In the genomic region with DNA sequence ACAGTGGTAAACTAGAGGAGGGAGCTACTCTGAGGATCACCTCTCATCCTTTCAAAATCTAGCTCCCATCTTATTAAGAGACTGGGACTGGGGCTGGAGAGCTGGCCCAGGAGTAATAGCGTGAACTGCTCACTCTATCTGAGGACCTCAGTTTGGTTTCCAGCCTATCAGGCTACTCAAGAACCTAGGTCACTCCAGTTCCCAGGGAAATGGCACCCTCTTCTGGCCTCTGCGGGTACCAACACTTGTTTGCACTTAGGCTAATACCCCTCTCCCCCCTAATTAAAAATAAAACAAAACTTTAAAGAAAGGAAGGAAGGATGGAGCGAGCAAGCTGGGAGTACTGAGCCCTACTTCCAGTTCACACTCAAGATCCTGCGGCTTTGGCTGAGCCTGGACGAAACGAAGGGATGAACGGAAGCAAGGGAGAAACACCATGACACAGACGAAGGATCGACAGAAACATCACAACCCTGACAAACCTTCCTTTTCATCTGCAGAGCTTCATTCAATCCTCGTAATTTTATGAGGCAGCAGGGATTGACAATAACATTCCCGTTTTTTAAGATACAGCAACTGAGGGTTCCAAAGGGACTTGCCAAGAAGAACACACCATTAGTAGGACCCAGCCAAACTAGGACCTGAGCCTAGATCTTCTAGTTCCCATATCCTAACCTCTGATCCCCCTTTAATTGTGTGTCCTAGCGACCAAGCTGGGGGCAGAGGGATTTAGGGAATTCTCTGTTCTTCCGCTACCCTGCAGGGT, we compare ENCODE assay signal across 8 mouse cellular contexts. TPM values are rescaled to one million over a fixed set of nuclear protein-coding genes. Genes with fewer than 3 reads are reported as not detected.
DNase-seq lines count a peak whose midpoint lies in the region; ATAC-seq and TF ChIP-seq lines count a peak whose summit lies in the region.

No protein-coding gene starts in this region.

- H3K9me3 ChIP-seq in kidney, embryonic 15.5 days (replicated peaks), result no peaks in the 10 kb centered on the region
- H3K9me3 ChIP-seq in hindbrain, embryonic 14.5 days (ENCODE audit: control insufficient read depth, low read length), result no peaks in the 10 kb centered on the region
- no peaks in the 10 kb centered on the region for H3K9me3 ChIP-seq in lung, postnatal 0 days (ENCODE audit: low read length)

- no peak for DNase-seq in kidney, adult 8-10 months
- peak; percentile 47 for DNase-seq in brain, adult 2 months (ENCODE audit: low read depth, low spot score)
- no peak for DNase-seq in hindbrain, embryonic 14.5 days (ENCODE audit: low spot score)
- DNase-seq in lung, postnatal 0 days (ENCODE audit: low spot score), result peak; percentile 23
- DNase-seq in right cerebral cortex, postnatal 4 days, result no peak
- DNase-seq in adrenal gland, postnatal 36 days, result no peak
- DNase-seq in adrenal gland, postnatal 10 days, result no peak

- peak overlapping the region; percentile 71 for H3K4me2 ChIP-seq in kidney, embryonic 15.5 days
- peak overlapping the region; percentile 73 for H3K4me2 ChIP-seq in hindbrain, embryonic 14.5 days (replicated peaks)
- peak overlapping the region; percentile 83 for H3K4me2 ChIP-seq in lung, postnatal 0 days (replicated peaks; ENCODE audit: low read depth, low read length)

- peaks cover 49% of the 10 kb centered on the region for H3K4me1 ChIP-seq in kidney, embryonic 15.5 days
- peaks cover 41% of the 10 kb centered on the region for H3K4me1 ChIP-seq in hindbrain, embryonic 14.5 days (replicated peaks; ENCODE audit: control insufficient read depth, insufficient read depth, low read length)
- H3K4me1 ChIP-seq in lung, postnatal 0 days (ENCODE audit: insufficient read depth, low read depth, low read length), result peaks cover 31% of the 10 kb centered on the region; the same call in 1 of the 2 replicates

- peak; percentile 55 for TF ChIP-seq CTCF in lung, postnatal 0 days (IDR thresholded peaks at IDR 0.05)

- no peak for TF ChIP-seq EP300 in lung, postnatal 0 days (IDR thresholded peaks at IDR 0.05)

- peaks cover 53% of the 10 kb centered on the region for H3K36me3 ChIP-seq in kidney, embryonic 15.5 days
- H3K36me3 ChIP-seq in hindbrain, embryonic 14.5 days (replicated peaks; ENCODE audit: control insufficient read depth, insufficient read depth), result peaks cover 48% of the 10 kb centered on the region
- H3K36me3 ChIP-seq in lung, postnatal 0 days (ENCODE audit: insufficient read depth, low read length), result peaks cover 42% of the 10 kb centered on the region

- WGBS in kidney, embryonic 15.5 days, result 82% methylated on average over 13 of the region's 13 CpGs
- 70% methylated on average over 13 of the region's 13 CpGs for WGBS in hindbrain, embryonic 14.5 days
- 60% methylated on average over 13 of the region's 13 CpGs for WGBS in lung, postnatal 0 days

- H3K27ac ChIP-seq in kidney, embryonic 15.5 days, result no peak overlapping the region
- peak overlapping the region; percentile 60 for H3K27ac ChIP-seq in hindbrain, embryonic 14.5 days
- peak overlapping the region; percentile 57 for H3K27ac ChIP-seq in lung, postnatal 0 days (ENCODE audit: low read length)

- peak overlapping the region; percentile 79 for H3K4me3 ChIP-seq in kidney, embryonic 15.5 days (replicated peaks)
- peak overlapping the region; percentile 85 for H3K4me3 ChIP-seq in hindbrain, embryonic 14.5 days (replicated peaks; ENCODE audit: low read length)
- peak overlapping the region; percentile 59; the same call in 1 of the 2 replicates for H3K4me3 ChIP-seq in lung, postnatal 0 days (ENCODE audit: low read depth, low read length)

- 0 out of 2 replicates have a peak overlapping the region, but pooled peaks have one; percentile 84 for H3K9ac ChIP-seq in kidney, embryonic 15.5 days
- peak overlapping the region; percentile 94 for H3K9ac ChIP-seq in hindbrain, embryonic 14.5 days
- no peak overlapping the region for H3K9ac ChIP-seq in lung, postnatal 0 days (replicated peaks; ENCODE audit: low read depth)

- H3K27me3 ChIP-seq in kidney, embryonic 15.5 days, result no peaks in the 10 kb centered on the region
- no peaks in the 10 kb centered on the region for H3K27me3 ChIP-seq in hindbrain, embryonic 14.5 days (ENCODE audit: control insufficient read depth, insufficient read depth, low read length)
- no peaks in the 10 kb centered on the region for H3K27me3 ChIP-seq in lung, postnatal 0 days (replicated peaks; ENCODE audit: insufficient read depth, low read length)

- ATAC-seq in kidney, embryonic 15.5 days (replicated peaks; ENCODE audit: low FRiP score), result no peak
- ATAC-seq in hindbrain, embryonic 14.5 days (ENCODE audit: low FRiP score), result no peak
- no peak for ATAC-seq in lung, postnatal 0 days

RNA-seq across cellular contexts. Expression of gene Pprc1, which starts 8.0 kb away (rescaled TPM):
- 33.3 and 44.6 TPM in 2 replicates for polyA plus RNA-seq in kidney, embryonic 15.5 days (2015; fragmentation: Nextera tagmentation; extraction: Ambion mirVana)
- polyA plus RNA-seq in hindbrain, embryonic 14.5 days (2014; fragmentation: Nextera tagmentation; extraction: Ambion mirVana), result 19.1 and 29.6 TPM in 2 replicates
- 6.0 and 6.9 TPM in 2 replicates for polyA plus RNA-seq in lung, postnatal 0 days (2015; fragmentation: Nextera tagmentation; extraction: Ambion mirVana)
- 10 to 100 TPM; 28.6 to 49.3 TPM for total RNA-seq in adrenal gland, postnatal 36 days (2021)
- 10 to 100 TPM; 23.5 to 36.5 TPM for total RNA-seq in adrenal gland, postnatal 10 days (2021)

RNA-seq across cellular contexts. Expression of gene Ldb1, which starts 8.4 kb away (rescaled TPM):
- 83.4 and 91.9 TPM in 2 replicates for polyA plus RNA-seq in kidney, embryonic 15.5 days (2015; fragmentation: Nextera tagmentation; extraction: Ambion mirVana)
- 92.2 and 95.4 TPM in 2 replicates for polyA plus RNA-seq in hindbrain, embryonic 14.5 days (2014; fragmentation: Nextera tagmentation; extraction: Ambion mirVana)
- polyA plus RNA-seq in lung, postnatal 0 days (2015; fragmentation: Nextera tagmentation; extraction: Ambion mirVana), result 96.3 and 107 TPM in 2 replicates
- 10 to 100 TPM; 57.5 to 64.0 TPM for total RNA-seq in adrenal gland, postnatal 36 days (2021)
- 10 to 100 TPM; 75.3 to 92.1 TPM for total RNA-seq in adrenal gland, postnatal 10 days (2021)

RNA-seq across cellular contexts. Expression of gene Hps6, which starts 33.4 kb away (rescaled TPM):
- 8.3 and 8.9 TPM in 2 replicates for polyA plus RNA-seq in kidney, embryonic 15.5 days (2015; fragmentation: Nextera tagmentation; extraction: Ambion mirVana)
- polyA plus RNA-seq in hindbrain, embryonic 14.5 days (2014; fragmentation: Nextera tagmentation; extraction: Ambion mirVana), result 2.9 and 3.1 TPM in 2 replicates
- 8.9 and 9.6 TPM in 2 replicates for polyA plus RNA-seq in lung, postnatal 0 days (2015; fragmentation: Nextera tagmentation; extraction: Ambion mirVana)
- total RNA-seq in adrenal gland, postnatal 36 days (2021), result 10 to 100 TPM; 13.8 to 19.7 TPM
- total RNA-seq in adrenal gland, postnatal 10 days (2021), result 10 to 100 TPM in 1 of 2 experiments, 1 to 10 TPM in 1; 9.9 to 12.0 TPM

RNA-seq across cellular contexts. Expression of gene Armh3, which starts 38.4 kb away (rescaled TPM):
- polyA plus RNA-seq in kidney, embryonic 15.5 days (2015; fragmentation: Nextera tagmentation; extraction: Ambion mirVana), result 18.6 and 18.8 TPM in 2 replicates
- 17.7 and 18.7 TPM in 2 replicates for polyA plus RNA-seq in hindbrain, embryonic 14.5 days (2014; fragmentation: Nextera tagmentation; extraction: Ambion mirVana)
- polyA plus RNA-seq in lung, postnatal 0 days (2015; fragmentation: Nextera tagmentation; extraction: Ambion mirVana), result 8.8 and 9.0 TPM in 2 replicates
- 10 to 100 TPM; 12.9 to 17.9 TPM for total RNA-seq in adrenal gland, postnatal 36 days (2021)
- total RNA-seq in adrenal gland, postnatal 10 days (2021), result 10 to 100 TPM; 14.6 to 19.2 TPM

RNA-seq across cellular contexts. Expression of gene Nolc1, which starts 39.0 kb away (rescaled TPM):
- polyA plus RNA-seq in kidney, embryonic 15.5 days (2015; fragmentation: Nextera tagmentation; extraction: Ambion mirVana), result 99.4 and 101 TPM in 2 replicates
- polyA plus RNA-seq in hindbrain, embryonic 14.5 days (2014; fragmentation: Nextera tagmentation; extraction: Ambion mirVana), result 58.1 and 63.2 TPM in 2 replicates
- polyA plus RNA-seq in lung, postnatal 0 days (2015; fragmentation: Nextera tagmentation; extraction: Ambion mirVana), result 22.5 and 26.0 TPM in 2 replicates
- 10 to 100 TPM; 42.0 to 56.0 TPM for total RNA-seq in adrenal gland, postnatal 36 days (2021)
- 10 to 100 TPM; 38.8 to 45.0 TPM for total RNA-seq in adrenal gland, postnatal 10 days (2021)

Comparison
In these comparisons a context has a peak if more than half of its experiments do, and no peak if none do; other contexts are left out.
1. DNase-seq: peak in brain, adult 2 months (single experiment) and lung, postnatal 0 days (single experiment); none in kidney, adult 8-10 months (0 of 2), hindbrain, embryonic 14.5 days (single experiment), right cerebral cortex, postnatal 4 days (single experiment), adrenal gland, postnatal 36 days (0 of 2) and adrenal gland, postnatal 10 days (single experiment).
2. Peak in every context shown above with its lines, with median percentiles within 50 percentile points of each other: H3K4me2 ChIP-seq and H3K4me3 ChIP-seq.